Mouse (Mus musculus): ENCODE data around the gene Cdh3. TPM values are rescaled to one million over a fixed set of nuclear protein-coding genes. Genes with fewer than 3 reads are reported as not detected.

Cdh3 gene
- 12.5 and 13.2 TPM in 2 replicates for polyA plus RNA-seq (2014; fragmentation: Nextera tagmentation; extraction: Ambion mirVana)

- Histone ChIP-seq H3K27me3 (replicated peaks; ENCODE audit: control insufficient read depth, insufficient read depth, low read length) (peaks cover 63% of the 10 kb centered on the region), H3K4me3 (ENCODE audit: low read depth, low read length) (peak within 1 kb of the TSS; percentile 44), H3K4me1 (replicated peaks; ENCODE audit: control insufficient read depth, insufficient read depth, low read length) (0 out of 2 replicates have a peak, but pooled peaks cover 8% of the 10 kb centered on the region), H3K9ac (ENCODE audit: low read depth, low read length) (peak within 1 kb of the TSS; percentile 49; the same call in 1 of the 2 replicates), H3K4me2 (peak within 1 kb of the TSS; percentile 63), H3K27ac (ENCODE audit: low read depth, low read length) (peak within 1 kb of the TSS; percentile 69), H3K36me3 (ENCODE audit: control insufficient read depth, insufficient read depth, low read length) (no peaks in the 10 kb centered on the region), H3K9me3 (ENCODE audit: control insufficient read depth, low read length) (no peaks in the 10 kb centered on the region)
- DNase-seq (ENCODE audit: low spot score) (peak; percentile 44), ATAC-seq (replicated peaks; ENCODE audit: low FRiP score) (no peak; the same call in 1 of the 2 replicates)
- WGBS = 1% methylated on average over 34 of the region's 34 CpGs
These were observed at the start of gene Cdh3 for GRCm38 (mm10) chr8:106510365-106510975. Gene Cdh3 (plus strand): TSS chr8:106510891.

DNA sequence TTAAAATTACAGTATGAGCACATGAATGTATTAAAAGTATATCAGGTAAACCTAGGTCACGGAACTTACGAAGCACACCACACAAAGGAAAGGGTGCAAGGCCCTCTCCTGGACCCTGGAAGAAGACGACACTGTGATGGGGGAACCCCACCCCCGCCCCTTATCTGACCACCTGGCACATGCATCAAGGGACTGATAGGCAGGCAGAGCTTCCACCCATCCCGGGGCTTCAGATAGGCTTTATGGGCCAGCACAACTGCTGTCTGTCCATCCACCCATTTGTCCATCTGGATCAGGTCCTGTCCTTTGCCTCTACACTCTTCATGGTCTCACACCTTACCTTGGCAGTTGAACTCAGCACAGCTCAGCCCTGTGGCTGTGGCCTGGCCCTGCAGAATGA lies 48.6 kb upstream of the Cdh3 start:
- 52% methylated on average over 5 of the region's 5 CpGs for WGBS
- DNase-seq (ENCODE audit: low spot score) (no peak), ATAC-seq (replicated peaks; ENCODE audit: low FRiP score) (no peak; the same call in 1 of the 2 replicates)
- Histone ChIP-seq H3K9ac (ENCODE audit: low read depth, low read length) (no peak overlapping the region), H3K4me3 (ENCODE audit: low read depth, low read length) (no peak overlapping the region), H3K27me3 (replicated peaks; ENCODE audit: control insufficient read depth, insufficient read depth, low read length) (no peaks in the 10 kb centered on the region), H3K36me3 (ENCODE audit: control insufficient read depth, insufficient read depth, low read length) (no peaks in the 10 kb centered on the region), H3K27ac (ENCODE audit: low read depth, low read length) (no peak overlapping the region), H3K9me3 (ENCODE audit: control insufficient read depth, low read length) (no peaks in the 10 kb centered on the region), H3K4me1 (replicated peaks; ENCODE audit: control insufficient read depth, insufficient read depth, low read length) (no peaks in the 10 kb centered on the region), H3K4me2 (no peak overlapping the region)

DNA sequence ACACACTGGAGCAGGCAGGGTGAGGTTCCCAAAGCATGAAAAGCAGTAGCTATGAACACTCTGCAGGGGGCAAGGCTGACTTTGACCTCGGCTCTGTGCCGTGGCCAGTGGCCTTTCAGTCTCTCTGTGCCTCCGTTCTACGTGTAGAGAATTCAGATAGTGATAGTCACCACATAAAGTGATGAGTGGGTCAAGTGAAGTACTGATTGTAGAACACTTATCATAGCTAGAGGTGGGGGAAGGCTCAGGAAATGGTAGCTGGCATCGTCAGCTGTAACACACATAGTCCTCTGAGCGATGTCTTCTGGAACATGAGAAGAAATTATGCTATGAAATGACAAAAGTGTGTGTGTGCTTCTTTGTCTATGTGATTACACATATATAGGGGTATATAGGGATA lies 46.9 kb upstream of the Cdh3 start:
- WGBS = 71% methylated on average over 6 of the region's 6 CpGs
- ATAC-seq (replicated peaks; ENCODE audit: low FRiP score) = no peak
- no peaks in the 10 kb centered on the region for H3K4me1 ChIP-seq (replicated peaks; ENCODE audit: control insufficient read depth, insufficient read depth, low read length)
- no peaks in the 10 kb centered on the region for H3K27me3 ChIP-seq (replicated peaks; ENCODE audit: control insufficient read depth, insufficient read depth, low read length)
- no peak overlapping the region for H3K4me3 ChIP-seq (ENCODE audit: low read depth, low read length)
- no peaks in the 10 kb centered on the region for H3K9me3 ChIP-seq (ENCODE audit: control insufficient read depth, low read length)
- H3K9ac ChIP-seq (ENCODE audit: low read depth, low read length) = no peak overlapping the region
- no peak overlapping the region for H3K27ac ChIP-seq (ENCODE audit: low read depth, low read length)
- no peak overlapping the region for H3K4me2 ChIP-seq
- DNase-seq (ENCODE audit: low spot score) = no peak
- H3K36me3 ChIP-seq (ENCODE audit: control insufficient read depth, insufficient read depth, low read length) = no peaks in the 10 kb centered on the region

- WGBS = 49% methylated on average over 7 of the region's 7 CpGs
- Histone ChIP-seq H3K27ac (ENCODE audit: low read depth, low read length) (no peak overlapping the region), H3K4me1 (replicated peaks; ENCODE audit: control insufficient read depth, insufficient read depth, low read length) (no peaks in the 10 kb centered on the region), H3K9ac (ENCODE audit: low read depth, low read length) (no peak overlapping the region), H3K4me2 (no peak overlapping the region), H3K36me3 (ENCODE audit: control insufficient read depth, insufficient read depth, low read length) (no peaks in the 10 kb centered on the region), H3K9me3 (ENCODE audit: control insufficient read depth, low read length) (no peaks in the 10 kb centered on the region), H3K27me3 (replicated peaks; ENCODE audit: control insufficient read depth, insufficient read depth, low read length) (no peaks in the 10 kb centered on the region), H3K4me3 (ENCODE audit: low read depth, low read length) (no peak overlapping the region)
- DNase-seq (ENCODE audit: low spot score) = peak; percentile 17
- ATAC-seq (replicated peaks; ENCODE audit: low FRiP score) = no peak
These were observed 41.2 kb upstream of the Cdh3 start for GRCm38 (mm10) chr8:106469485-106469884.

- H3K9me3 ChIP-seq (ENCODE audit: control insufficient read depth, low read length) = no peaks in the 10 kb centered on the region
- ATAC-seq (replicated peaks; ENCODE audit: low FRiP score) = no peak
These were observed 36.7 kb upstream of the Cdh3 start for GRCm38 (mm10) chr8:106474001-106474400.

DNA sequence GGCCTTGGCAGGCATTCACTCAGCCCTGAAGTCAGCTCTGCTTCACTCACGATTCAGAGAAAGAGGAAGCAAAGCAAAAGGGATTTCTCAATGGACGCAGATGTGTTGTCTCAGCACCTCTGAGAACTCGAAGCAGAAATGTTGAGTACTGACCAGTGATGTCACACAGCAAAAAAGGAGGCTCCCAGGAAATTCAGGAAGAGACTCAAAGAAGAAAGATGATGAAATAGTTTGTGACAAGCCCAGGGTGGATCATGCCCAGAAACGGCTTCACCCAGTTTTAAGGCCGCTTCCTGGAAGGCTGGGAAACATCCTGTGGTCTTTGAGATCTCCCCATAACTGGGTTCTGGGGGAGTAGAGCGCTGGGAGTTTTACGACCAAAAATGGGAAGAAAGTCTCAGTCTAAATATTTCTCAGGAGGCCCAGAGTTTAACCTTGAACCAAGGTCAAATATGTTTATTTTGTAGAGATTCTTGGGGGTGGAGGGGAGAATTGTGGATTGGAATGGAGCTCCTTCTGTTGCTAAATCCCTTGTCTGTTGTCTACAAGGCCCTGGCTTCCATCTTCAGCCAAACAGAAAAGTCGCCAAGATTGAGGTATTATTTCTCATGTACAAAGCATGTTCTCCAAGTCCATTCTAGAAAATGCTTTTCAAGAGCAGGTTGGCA lies 10.5 kb upstream of the Cdh3 start, which contains the start of gene 6030452D12Rik:
Gene 6030452D12Rik, plus strand, starts transcription at position 505 of the 668 bp plus-strand sequence.
- Histone ChIP-seq H3K27ac (ENCODE audit: low read depth, low read length) (peak within 1 kb of the TSS; percentile 29), H3K9me3 (ENCODE audit: control insufficient read depth, low read length) (no peaks in the 10 kb centered on the region), H3K9ac (ENCODE audit: low read depth, low read length) (no peak within 1 kb of the TSS), H3K36me3 (ENCODE audit: control insufficient read depth, insufficient read depth, low read length) (no peaks in the 10 kb centered on the region), H3K4me3 (ENCODE audit: low read depth, low read length) (no peak within 1 kb of the TSS), H3K27me3 (replicated peaks; ENCODE audit: control insufficient read depth, insufficient read depth, low read length) (no peaks in the 10 kb centered on the region), H3K4me1 (replicated peaks; ENCODE audit: control insufficient read depth, insufficient read depth, low read length) (no peaks in the 10 kb centered on the region), H3K4me2 (no peak within 1 kb of the TSS)
- no peak for ATAC-seq (replicated peaks; ENCODE audit: low FRiP score)
- no peak for DNase-seq (ENCODE audit: low spot score)
- WGBS = 64% methylated on average over 8 of the region's 8 CpGs

More at GRCm38 (mm10) chr8:106474001-106474400, 36.7 kb upstream of the Cdh3 start:
- Histone ChIP-seq H3K36me3 (ENCODE audit: control insufficient read depth, insufficient read depth, low read length) (no peaks in the 10 kb centered on the region), H3K9ac (ENCODE audit: low read depth, low read length) (no peak overlapping the region), H3K4me1 (replicated peaks; ENCODE audit: control insufficient read depth, insufficient read depth, low read length) (no peaks in the 10 kb centered on the region), H3K4me3 (ENCODE audit: low read depth, low read length) (no peak overlapping the region), H3K27ac (ENCODE audit: low read depth, low read length) (no peak overlapping the region), H3K27me3 (replicated peaks; ENCODE audit: control insufficient read depth, insufficient read depth, low read length) (no peaks in the 10 kb centered on the region), H3K4me2 (no peak overlapping the region)
- WGBS = 82% methylated on average over 5 of the region's 5 CpGs
- peak; percentile 12 for DNase-seq (ENCODE audit: low spot score)

DNA sequence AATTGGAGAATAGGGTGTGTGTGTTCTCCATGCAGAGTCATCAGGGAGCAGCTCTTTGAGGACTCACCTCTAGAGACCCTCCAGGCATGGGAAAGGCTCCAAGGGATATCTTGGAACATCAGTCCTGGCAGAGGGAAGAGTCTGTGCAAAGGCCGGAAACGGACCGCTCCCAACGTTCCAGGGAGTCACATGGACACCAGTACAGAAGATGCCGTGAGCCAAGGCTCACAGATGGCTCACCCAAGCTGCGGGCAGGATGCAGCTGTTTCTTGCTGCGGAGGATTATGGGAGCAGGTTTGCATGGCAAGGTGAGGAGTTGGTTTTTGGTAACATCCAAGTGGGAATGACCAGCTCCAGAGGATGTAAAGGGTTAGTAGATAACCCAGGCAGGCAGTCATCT lies 6.5 kb upstream of the Cdh3 start:
- Histone ChIP-seq H3K4me2 (no peak overlapping the region), H3K27ac (ENCODE audit: low read depth, low read length) (no peak overlapping the region), H3K9me3 (ENCODE audit: control insufficient read depth, low read length) (no peaks in the 10 kb centered on the region), H3K4me3 (ENCODE audit: low read depth, low read length) (no peak overlapping the region), H3K4me1 (replicated peaks; ENCODE audit: control insufficient read depth, insufficient read depth, low read length) (no peaks in the 10 kb centered on the region), H3K36me3 (ENCODE audit: control insufficient read depth, insufficient read depth, low read length) (no peaks in the 10 kb centered on the region), H3K9ac (ENCODE audit: low read depth, low read length) (no peak overlapping the region), H3K27me3 (replicated peaks; ENCODE audit: control insufficient read depth, insufficient read depth, low read length) (peaks cover 25% of the 10 kb centered on the region)
- DNase-seq (ENCODE audit: low spot score) (no peak), ATAC-seq (replicated peaks; ENCODE audit: low FRiP score) (no peak)
- 88% methylated on average over 7 of the region's 7 CpGs for WGBS

- Histone ChIP-seq H3K27ac (ENCODE audit: low read depth, low read length) (no peak overlapping the region), H3K9me3 (ENCODE audit: control insufficient read depth, low read length) (no peaks in the 10 kb centered on the region), H3K9ac (ENCODE audit: low read depth, low read length) (no peak overlapping the region), H3K4me2 (no peak overlapping the region), H3K4me1 (replicated peaks; ENCODE audit: control insufficient read depth, insufficient read depth, low read length) (0 out of 2 replicates have a peak, but pooled peaks cover 4% of the 10 kb centered on the region), H3K4me3 (ENCODE audit: low read depth, low read length) (no peak overlapping the region), H3K27me3 (replicated peaks; ENCODE audit: control insufficient read depth, insufficient read depth, low read length) (peaks cover 33% of the 10 kb centered on the region), H3K36me3 (ENCODE audit: control insufficient read depth, insufficient read depth, low read length) (no peaks in the 10 kb centered on the region)
- no peak for ATAC-seq (replicated peaks; ENCODE audit: low FRiP score)
- DNase-seq (ENCODE audit: low spot score) = no peak
- 67% methylated on average over 10 of the region's 10 CpGs for WGBS
These were observed 5.2 kb upstream of the Cdh3 start for GRCm38 (mm10) chr8:106505328-106505965.
